Mouse (Mus musculus): ENCODE results near the gene Ddx47. TPM values are rescaled to one million over a fixed set of nuclear protein-coding genes. Genes with fewer than 3 reads are reported as not detected.

The Ddx47 gene
- polyA plus RNA-seq, 1 experiment from 2014 or later, result 126 TPM

Other genes with a start within 250 kb of the Ddx47 start
- gene Dusp16, start 219.0 kb upstream of the Ddx47 start, polyA plus RNA-seq (2015; fragmentation: Nextera tagmentation; extraction: Ambion mirVana), result 11.9 and 12.4 TPM in 2 replicates
- 2.8 TPM in 2 replicates for gene Crebl2, start 181.5 kb upstream of the Ddx47 start, polyA plus RNA-seq (2015; fragmentation: Nextera tagmentation; extraction: Ambion mirVana)
- 13.5 and 13.6 TPM in 2 replicates for gene Gpr19, start 113.0 kb upstream of the Ddx47 start, polyA plus RNA-seq (2015; fragmentation: Nextera tagmentation; extraction: Ambion mirVana)
- gene Cdkn1b, start 91.2 kb upstream of the Ddx47 start, polyA plus RNA-seq (2015; fragmentation: Nextera tagmentation; extraction: Ambion mirVana), result 13.4 and 15.1 TPM in 2 replicates
- gene Apold1, start 29.9 kb upstream of the Ddx47 start, polyA plus RNA-seq (2015; fragmentation: Nextera tagmentation; extraction: Ambion mirVana), result 3.7 and 4.4 TPM in 2 replicates
- 14.3 and 16.7 TPM in 2 replicates for gene Gprc5a, start 54.0 kb downstream of the Ddx47 start, polyA plus RNA-seq (2015; fragmentation: Nextera tagmentation; extraction: Ambion mirVana)
- not detected in 2 replicates for gene Gprc5d, start 106.7 kb downstream of the Ddx47 start, polyA plus RNA-seq (2015; fragmentation: Nextera tagmentation; extraction: Ambion mirVana)
- 41.1 and 42.9 TPM in 2 replicates for gene Fam234b, start 186.4 kb downstream of the Ddx47 start, polyA plus RNA-seq (2015; fragmentation: Nextera tagmentation; extraction: Ambion mirVana)
- 34.6 and 41.5 TPM in 2 replicates for gene Hebp1, start 186.4 kb downstream of the Ddx47 start, polyA plus RNA-seq (2015; fragmentation: Nextera tagmentation; extraction: Ambion mirVana)
- 0.55 and 0.86 TPM in 2 replicates for gene Gsg1, start 242.7 kb downstream of the Ddx47 start, polyA plus RNA-seq (2015; fragmentation: Nextera tagmentation; extraction: Ambion mirVana)